Mouse (Mus musculus): ENCODE measurements around the gene Psmc3ip.

The Psmc3ip gene

DNA sequence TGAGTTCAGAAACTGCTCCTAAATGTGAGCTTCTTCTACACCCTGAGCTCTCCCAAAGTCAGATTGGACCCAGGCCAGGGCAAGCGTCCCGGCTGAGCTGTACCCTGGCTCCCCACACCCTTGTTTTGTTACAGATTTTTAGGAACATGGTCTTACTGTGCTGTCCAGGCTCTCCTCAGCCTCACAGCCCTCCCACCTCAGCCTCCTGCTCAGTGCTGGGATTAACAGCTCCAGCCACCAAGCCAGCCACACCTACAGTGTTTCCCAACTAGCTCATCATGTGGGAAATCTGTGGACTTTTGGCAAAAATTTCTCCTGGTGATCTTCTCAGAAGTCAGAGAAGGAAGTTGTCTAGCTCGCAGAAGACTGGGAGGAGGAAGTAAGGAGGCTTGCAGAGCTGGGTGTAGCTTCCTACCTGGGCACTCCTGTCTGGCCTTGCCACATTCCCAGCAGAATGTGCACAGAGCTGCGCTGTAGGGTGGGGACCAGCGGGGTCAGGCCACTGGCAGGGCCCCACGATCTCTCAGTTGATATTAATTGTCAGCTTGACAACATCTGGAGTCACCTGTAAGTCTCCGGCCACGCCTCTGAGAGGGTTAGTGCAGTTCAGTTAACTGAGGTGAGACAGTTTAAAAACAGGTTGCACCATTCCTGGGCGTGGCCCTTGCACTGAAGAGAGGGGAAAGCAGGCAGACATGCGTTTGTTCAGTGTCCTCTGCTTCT, 42.3 kb downstream of the Psmc3ip start:
- DNase-seq (ENCODE audit: low read depth, low spot score), result peak; percentile 81

- DNase-seq (ENCODE audit: low read depth, low spot score), result no peak
These were observed 43.6 kb downstream of the Psmc3ip start for GRCm38 (mm10) chr11:101051617-101052016.

GRCm38 (mm10) chr11:101051051-101051493, 44.2 kb downstream of the Psmc3ip start:
- DNase-seq (ENCODE audit: low read depth, low spot score), result no peak

DNA sequence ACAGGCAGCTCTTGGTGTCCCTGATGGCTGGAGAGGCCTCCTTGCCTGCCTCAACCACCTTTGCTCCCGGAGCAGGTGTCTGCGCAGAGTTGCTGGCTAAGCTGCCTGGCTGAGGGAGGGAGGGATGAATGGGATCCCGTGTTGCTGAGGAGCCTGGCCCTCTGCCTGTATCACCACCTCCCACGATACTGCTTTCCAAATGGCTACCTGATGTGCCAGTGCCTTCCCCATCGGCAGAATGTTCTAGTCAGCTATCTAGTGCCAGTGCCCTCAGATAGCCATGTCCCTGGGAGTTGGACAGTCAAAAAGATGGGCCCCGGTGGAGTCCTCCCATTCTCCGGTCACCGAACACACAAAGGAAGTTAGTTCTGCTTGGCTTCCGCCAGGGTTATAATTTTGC, 44.9 kb downstream of the Psmc3ip start:
- DNase-seq (ENCODE audit: low read depth, low spot score), result no peak

DNA sequence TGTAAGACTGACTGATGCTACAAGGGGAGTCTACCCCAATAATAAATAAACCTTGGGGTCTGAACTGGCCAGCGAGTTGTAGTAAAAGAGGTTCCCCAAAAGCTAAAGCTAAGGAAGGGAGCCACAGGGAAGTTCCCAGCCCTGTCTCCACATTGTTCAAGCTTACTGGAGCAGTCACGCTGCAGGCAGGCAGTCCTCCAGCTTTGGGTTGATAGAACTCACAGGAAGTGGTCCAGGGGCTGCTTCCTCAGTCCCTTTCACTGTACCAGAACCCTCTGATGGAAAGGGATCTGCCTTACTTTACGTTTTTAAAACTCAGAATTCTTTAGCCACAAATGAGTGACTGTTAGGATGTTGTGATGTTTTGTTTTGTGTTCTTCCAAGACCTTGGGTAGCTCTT, 47.7 kb downstream of the Psmc3ip start:
- DNase-seq (ENCODE audit: low read depth, low spot score), result no peak

DNA sequence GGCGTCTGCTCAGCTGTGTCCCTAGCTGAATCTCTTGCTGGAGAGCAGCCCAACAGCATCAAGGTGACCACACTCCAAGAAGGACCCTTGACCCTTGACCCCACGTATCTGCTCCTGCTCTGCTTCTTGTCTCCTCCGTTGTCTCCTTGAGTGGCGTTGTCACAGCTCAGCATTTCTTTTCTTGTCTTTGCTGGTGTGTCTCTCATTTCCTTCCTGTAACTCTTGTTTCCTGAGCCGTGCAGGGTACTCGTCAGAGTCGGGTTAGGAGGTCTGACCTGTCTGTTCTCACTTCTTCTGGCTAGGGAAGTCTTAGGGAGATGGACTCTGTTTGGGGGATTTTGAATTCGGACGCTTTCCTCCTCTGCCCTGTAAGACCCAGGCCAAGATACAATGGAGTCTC, 48.8 kb downstream of the Psmc3ip start:
- no peak for DNase-seq (ENCODE audit: low read depth, low spot score)

- no peak for DNase-seq (ENCODE audit: low read depth, low spot score)
These were observed 49.4 kb downstream of the Psmc3ip start for GRCm38 (mm10) chr11:101045826-101046225.
